Mouse (Mus musculus) stomach, embryonic 16.5 days (tissue): Measurements from ENCODE around the gene Ppm1l. TPM values are rescaled to one million over a fixed set of nuclear protein-coding genes. Genes with fewer than 3 reads are reported as not detected.

Experiments
- ATAC-seq: fragments of 200-750 bp; cut with Nextera tagmentation; 2 replicates; pipeline ENCODE4 v1.8.0; 2017; ENCODE audit warnings: moderate number of reproducible peaks, moderate TSS enrichment; ENCODE audit not compliant: insufficient read depth, low FRiP score
- H3K27ac ChIP-seq: fragments of 300-500 bp; sonication (generic); 2 replicates; pipeline ENCODE4 v1.5.1; 2014; ENCODE audit warnings: low read length
- H3K27me3 ChIP-seq: fragments of 300-500 bp; sonication (generic); 2 replicates; pipeline ENCODE4 v1.6.1; 2014; ENCODE audit warnings: low read length, control low read depth, mixed read lengths; ENCODE audit not compliant: control insufficient read depth, insufficient read depth
- H3K36me3 ChIP-seq: fragments of 300-500 bp; sonication (generic); 2 replicates; pipeline ENCODE4 v1.6.1; 2014; ENCODE audit warnings: low read length; ENCODE audit not compliant: control insufficient read depth, insufficient read depth
- H3K4me1 ChIP-seq: fragments of 300-500 bp; sonication (generic); 2 replicates; pipeline ENCODE4 v1.6.1; 2014; ENCODE audit warnings: low read length, control low read depth, mixed read lengths; ENCODE audit not compliant: control insufficient read depth, insufficient read depth
- H3K4me2 ChIP-seq: fragments of 300-500 bp; sonication (generic); 2 replicates; pipeline ENCODE4 v1.6.1; 2014; ENCODE audit warnings: low read depth, low read length, mixed read lengths
- H3K4me3 ChIP-seq: fragments of 300-500 bp; sonication (generic); replicated peaks from 2 replicates; pipeline ENCODE4 v1.5.1; 2014; ENCODE audit warnings: mild to moderate bottlenecking, low read length
- H3K9ac ChIP-seq: fragments of 300-500 bp; sonication (generic); 2 replicates; pipeline ENCODE4 v1.6.1; 2014; ENCODE audit warnings: low read length
- H3K9me3 ChIP-seq: fragments of 300-500 bp; sonication (generic); replicated peaks from 2 replicates; pipeline ENCODE4 v1.6.1; 2016; ENCODE audit warnings: low read length, control low read depth; ENCODE audit not compliant: control insufficient read depth
- WGBS: fragments of 180-500 bp; shearing (Covaris S2); extraction: QIAGEN DNeasy Blood & Tissue Kit; methylation state at CpG from one replicate; pipeline ENCODE4 v1.1.7; 2014; 5-methylcytosine and 5-hydroxymethylcytosine counted together
- polyA plus RNA-seq: library from polyadenylated mRNA; unstranded; fragments of >200 nt; fragmentation: Nextera tagmentation; extraction: Ambion mirVana; gene quantifications from 2 replicates; pipeline ENCODE4 v1.2.1, GENCODE M21; 2015

Ppm1l gene
- polyA plus RNA-seq, 1 experiment from 2014 or later, result 7.3 TPM

DNA sequence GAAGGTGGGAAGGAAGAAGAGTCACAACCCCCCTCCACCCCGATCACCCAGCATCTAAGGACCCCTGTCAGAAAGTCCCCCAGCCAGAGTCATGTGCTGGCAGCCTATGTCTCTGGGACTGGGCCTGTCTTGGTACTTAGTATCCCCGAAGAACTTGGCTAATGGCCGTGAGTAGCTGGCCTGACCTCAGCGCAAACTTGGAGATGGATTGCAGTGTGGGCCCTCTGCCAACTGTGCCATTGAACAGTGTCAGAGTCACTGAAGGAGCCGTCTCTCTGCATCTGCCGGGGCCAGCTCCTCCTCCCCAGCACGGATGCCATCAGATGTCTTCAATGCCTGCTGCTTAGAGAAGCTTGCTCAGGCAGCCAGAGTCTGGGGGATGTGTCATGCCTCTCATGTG is 26.4 kb upstream of the Ppm1l start:
- H3K9ac ChIP-seq, result no peak overlapping the region
- no peak overlapping the region for H3K27ac ChIP-seq
- H3K36me3 ChIP-seq, result no peaks in the 10 kb centered on the region
- no peaks in the 10 kb centered on the region for H3K9me3 ChIP-seq
- no peak overlapping the region for H3K4me3 ChIP-seq
- ATAC-seq, result peak; percentile 64; the same call in 1 of the 2 replicates
- H3K4me1 ChIP-seq, result no peaks in the 10 kb centered on the region
- H3K27me3 ChIP-seq, result no peaks in the 10 kb centered on the region
- no peak overlapping the region for H3K4me2 ChIP-seq
- WGBS, result 47% methylated on average over 7 of the region's 7 CpGs

DNA sequence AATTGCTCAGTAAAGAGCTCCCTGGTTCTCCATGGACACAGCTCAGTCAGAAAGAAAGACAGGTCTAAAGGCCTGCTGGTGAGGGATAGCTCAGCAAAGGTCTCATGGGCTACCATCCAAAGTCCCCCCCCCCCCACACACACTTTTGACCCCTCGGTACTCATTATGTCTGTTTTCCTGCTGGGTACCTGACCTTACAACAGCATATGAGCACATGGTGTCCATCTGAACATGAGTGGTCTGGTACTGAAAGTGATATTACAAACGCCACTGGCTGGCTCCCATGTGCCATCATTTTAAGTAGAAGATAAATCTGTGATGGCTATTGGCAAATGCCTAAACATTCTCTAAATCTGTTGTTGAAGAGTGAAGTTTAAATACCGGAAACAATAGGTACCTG is 25.8 kb upstream of the Ppm1l start:
- Histone ChIP-seq H3K36me3 (no peaks in the 10 kb centered on the region), H3K4me3 (no peak overlapping the region), H3K9me3 (no peaks in the 10 kb centered on the region), H3K9ac (no peak overlapping the region), H3K27ac (no peak overlapping the region), H3K4me1 (no peaks in the 10 kb centered on the region), H3K27me3 (no peaks in the 10 kb centered on the region), H3K4me2 (no peak overlapping the region)
- ATAC-seq, result no peak
- 76% methylated on average over 3 of the region's 3 CpGs for WGBS

DNA sequence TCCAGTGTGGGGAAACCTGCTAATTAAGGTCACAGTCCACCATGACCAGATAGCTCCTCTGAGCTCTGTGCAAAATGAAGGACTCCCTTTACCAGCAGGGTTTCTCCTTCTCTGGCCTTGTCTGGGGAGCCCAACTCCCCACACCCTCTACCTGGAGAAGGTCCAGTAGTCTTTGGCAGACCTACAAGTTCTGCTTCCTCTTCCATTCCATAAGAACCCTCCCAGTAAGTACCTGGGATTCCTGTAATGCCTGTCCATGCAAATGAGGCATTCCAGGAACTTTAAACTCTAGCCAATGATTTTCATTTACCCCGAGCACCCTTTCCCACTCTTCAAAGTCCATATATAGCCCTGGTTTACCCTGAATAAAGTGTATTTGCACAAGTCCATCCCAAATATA is 24.0 kb upstream of the Ppm1l start:
- Histone ChIP-seq H3K4me1 (no peaks in the 10 kb centered on the region), H3K4me2 (no peak overlapping the region), H3K36me3 (no peaks in the 10 kb centered on the region), H3K9ac (no peak overlapping the region), H3K4me3 (no peak overlapping the region), H3K27me3 (no peaks in the 10 kb centered on the region), H3K9me3 (no peaks in the 10 kb centered on the region), H3K27ac (no peak overlapping the region)
- ATAC-seq, result no peak
- WGBS, result 63% methylated on average over 1 of the region's 1 CpGs

DNA sequence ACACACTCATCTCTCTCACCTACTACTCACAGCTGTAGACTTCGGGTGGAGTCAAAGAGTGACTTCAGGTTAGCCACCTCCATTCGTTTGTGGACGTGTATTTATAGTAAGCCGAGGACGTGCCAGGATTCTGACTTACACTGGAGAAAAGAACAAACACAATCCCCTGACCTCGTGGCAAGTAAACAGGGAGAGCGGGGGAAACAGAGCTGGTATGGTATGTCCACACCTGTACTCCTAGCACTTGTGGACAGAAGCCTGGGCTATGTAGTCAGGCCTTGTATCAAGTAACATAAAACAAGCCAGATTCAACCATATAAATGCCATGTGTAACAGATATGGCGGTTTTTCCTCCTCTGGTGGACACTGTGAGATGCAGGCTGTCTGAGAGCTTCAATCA is 20.4 kb upstream of the Ppm1l start:
- no peak for ATAC-seq

DNA sequence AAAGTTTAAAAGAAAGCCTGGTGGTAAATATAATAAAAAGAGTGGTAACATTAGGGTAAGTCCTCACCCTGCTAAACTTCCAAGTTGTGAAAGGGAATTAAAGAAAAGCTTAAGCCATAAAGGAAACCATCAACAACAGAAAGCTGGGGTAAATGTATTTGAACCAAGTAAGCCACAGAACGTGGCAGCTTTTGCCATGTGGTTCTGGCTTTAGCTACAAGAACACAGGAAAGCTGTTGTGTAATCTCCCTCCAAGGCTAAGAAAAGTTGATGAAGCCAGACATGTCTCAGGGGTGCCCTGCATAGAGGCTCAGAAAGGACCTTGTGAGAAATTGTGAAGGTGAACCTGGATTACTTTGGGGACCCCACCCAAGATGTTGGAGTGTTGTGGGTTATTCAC is 16.5 kb upstream of the Ppm1l start:
- no peaks in the 10 kb centered on the region for H3K4me1 ChIP-seq
- WGBS, result 78% methylated on average over 1 of the region's 1 CpGs

More for the DNA sequence above, 20.4 kb upstream of the Ppm1l start:
- no peaks in the 10 kb centered on the region for H3K4me1 ChIP-seq
- H3K4me3 ChIP-seq, result no peak overlapping the region
- H3K9me3 ChIP-seq, result no peaks in the 10 kb centered on the region
- H3K36me3 ChIP-seq, result no peaks in the 10 kb centered on the region
- H3K9ac ChIP-seq, result no peak overlapping the region
- no peak overlapping the region for H3K27ac ChIP-seq
- no peak overlapping the region for H3K4me2 ChIP-seq
- WGBS, result 47% methylated on average over 8 of the region's 8 CpGs
- H3K27me3 ChIP-seq, result no peaks in the 10 kb centered on the region

DNA sequence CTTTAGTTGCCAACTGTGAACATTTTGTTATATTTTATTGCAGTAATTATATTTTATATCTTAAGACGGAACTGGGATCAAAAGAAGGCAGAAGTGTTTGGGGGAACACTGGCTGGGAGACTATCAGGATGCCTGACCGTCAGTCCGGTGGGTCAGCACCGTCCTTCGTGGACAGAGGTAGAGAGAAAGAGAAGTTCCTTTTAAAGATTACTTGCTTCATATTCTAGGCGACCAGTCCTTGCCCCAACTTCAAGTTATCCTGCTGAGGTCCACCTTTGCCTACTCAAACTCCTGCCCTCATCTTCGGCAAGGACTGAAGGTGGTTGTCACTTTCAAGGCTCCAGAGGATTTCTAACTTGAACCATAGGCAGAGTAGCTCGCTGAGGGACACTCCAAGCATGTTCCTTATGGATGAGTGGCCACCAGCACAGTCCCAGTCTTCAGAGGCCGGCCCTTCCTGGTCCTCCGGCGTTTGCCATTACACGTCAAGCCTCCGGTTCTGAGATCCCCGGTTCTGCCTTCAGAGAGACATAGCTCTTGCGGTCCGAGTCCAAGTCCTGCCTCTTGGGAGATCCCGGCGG is 761 bp upstream of the Ppm1l start:
- Histone ChIP-seq H3K27me3 (no peaks in the 10 kb centered on the region; the same call in 1 of the 2 replicates), H3K4me1 (peaks cover 23% of the 10 kb centered on the region), H3K36me3 (no peaks in the 10 kb centered on the region), H3K27ac (peak overlapping the region; percentile 77), H3K4me3 (peak overlapping the region; percentile 62), H3K4me2 (peak overlapping the region; percentile 73), H3K9me3 (no peaks in the 10 kb centered on the region), H3K9ac (peak overlapping the region; percentile 80)
- peak; percentile 18; the same call in 1 of the 2 replicates for ATAC-seq
- 1% methylated on average over 18 of the region's 18 CpGs for WGBS

More for the DNA sequence above, 16.5 kb upstream of the Ppm1l start:
- ATAC-seq, result no peak
- no peak overlapping the region for H3K4me2 ChIP-seq
- no peaks in the 10 kb centered on the region for H3K27me3 ChIP-seq
- H3K9me3 ChIP-seq, result no peaks in the 10 kb centered on the region
- H3K27ac ChIP-seq, result no peak overlapping the region
- H3K4me3 ChIP-seq, result no peak overlapping the region
- H3K36me3 ChIP-seq, result no peaks in the 10 kb centered on the region
- H3K9ac ChIP-seq, result no peak overlapping the region

DNA sequence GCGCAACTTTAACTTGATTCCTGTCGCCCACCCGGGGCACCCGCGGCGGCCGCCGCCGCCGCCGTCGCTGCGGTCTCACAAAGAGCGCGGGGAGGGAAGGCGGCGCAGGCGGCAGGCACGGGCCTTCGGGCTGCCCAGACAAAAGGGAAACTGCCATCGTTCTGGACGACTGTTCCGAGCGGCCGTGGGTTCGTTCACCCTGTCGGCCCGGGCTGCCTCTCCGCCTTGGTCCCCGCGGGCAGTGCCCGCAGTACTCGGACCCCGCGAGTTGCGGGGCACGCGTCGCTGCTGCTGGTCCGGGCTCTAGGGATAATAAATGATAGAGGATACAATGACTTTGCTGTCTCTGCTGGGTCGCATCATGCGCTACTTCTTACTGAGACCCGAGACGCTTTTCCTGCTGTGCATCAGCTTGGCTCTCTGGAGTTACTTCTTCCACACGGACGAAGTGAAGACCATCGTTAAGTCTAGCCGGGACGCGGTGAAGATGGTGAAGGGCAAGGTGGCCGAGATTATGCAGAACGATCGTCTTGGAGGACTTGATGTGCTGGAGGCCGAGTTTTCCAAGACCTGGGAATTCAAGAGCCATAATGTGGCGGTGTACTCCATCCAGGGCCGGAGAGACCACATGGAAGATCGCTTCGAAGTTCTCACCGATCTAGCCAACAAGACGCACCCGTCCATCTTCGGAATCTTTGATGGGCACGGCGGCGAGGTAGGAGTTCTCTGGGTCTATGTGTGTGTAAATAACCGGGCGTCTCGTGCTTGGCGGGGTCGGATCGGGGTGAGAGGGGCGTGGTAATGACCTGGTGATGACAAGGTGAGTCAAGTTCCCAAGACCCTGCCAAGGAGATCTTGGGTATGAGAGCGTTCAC is 827 bp downstream of the Ppm1l start:
- Histone ChIP-seq H3K27ac (peak overlapping the region; percentile 72), H3K36me3 (no peaks in the 10 kb centered on the region), H3K4me1 (peaks cover 26% of the 10 kb centered on the region), H3K4me2 (peak overlapping the region; percentile 73), H3K27me3 (no peaks in the 10 kb centered on the region; the same call in 1 of the 2 replicates), H3K9ac (peak overlapping the region; percentile 85), H3K4me3 (peak overlapping the region; percentile 62), H3K9me3 (no peaks in the 10 kb centered on the region)
- peak; percentile 8 for ATAC-seq
- under 1% methylated on average over 73 of the region's 73 CpGs for WGBS

DNA sequence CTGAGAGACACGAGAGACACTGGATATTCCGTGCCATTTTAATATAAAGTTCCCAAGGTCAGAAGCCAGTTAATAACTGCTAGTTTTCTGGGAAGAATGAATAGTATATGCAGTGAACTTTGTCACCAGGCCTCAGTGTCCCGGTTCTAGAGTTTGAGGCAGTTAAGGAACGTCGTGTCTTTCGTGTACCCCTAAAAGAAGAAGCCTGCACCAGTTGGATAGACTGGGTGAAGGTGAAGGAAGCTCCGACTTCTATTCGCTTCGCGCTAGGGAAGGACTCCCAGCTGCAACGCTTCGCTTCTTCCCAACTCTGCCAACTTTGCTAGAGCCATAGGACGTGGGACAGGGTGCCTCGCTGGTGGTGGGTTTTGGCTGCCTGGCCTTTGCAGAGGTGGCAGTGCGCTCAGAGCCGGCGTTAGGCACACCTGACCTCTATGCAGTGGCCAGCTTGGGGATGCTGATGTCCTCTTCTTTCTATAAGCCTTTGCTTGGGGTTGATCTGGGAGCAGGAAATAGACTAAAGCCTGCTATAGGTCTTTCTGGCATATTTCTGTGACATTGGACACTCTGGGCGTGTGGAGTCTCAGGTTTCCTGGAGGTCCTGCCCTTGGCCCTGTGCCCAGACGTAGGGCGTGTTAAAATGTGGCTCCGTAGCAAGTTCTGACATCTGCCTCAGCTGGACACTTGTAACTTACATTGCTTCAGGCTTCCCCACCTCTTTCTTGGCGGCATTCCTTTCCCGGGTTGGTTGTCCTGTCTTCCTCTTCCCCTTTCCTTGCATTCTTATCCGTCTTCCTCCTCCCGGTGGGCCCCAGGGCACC is 1.7 kb downstream of the Ppm1l start:
- Histone ChIP-seq H3K9me3 (no peaks in the 10 kb centered on the region), H3K9ac (peak overlapping the region; percentile 85), H3K4me2 (peak overlapping the region; percentile 73), H3K4me3 (peak overlapping the region; percentile 62), H3K36me3 (no peaks in the 10 kb centered on the region), H3K4me1 (peaks cover 26% of the 10 kb centered on the region), H3K27me3 (no peaks in the 10 kb centered on the region; the same call in 1 of the 2 replicates), H3K27ac (peak overlapping the region; percentile 59)
- WGBS, result 1% methylated on average over 25 of the region's 25 CpGs
- ATAC-seq, result 0 out of 2 replicates have a peak, but pooled peaks have one; percentile 6
